Mouse (Mus musculus): ENCODE measurements around the gene Sox15.

The Sox15 gene

DNA sequence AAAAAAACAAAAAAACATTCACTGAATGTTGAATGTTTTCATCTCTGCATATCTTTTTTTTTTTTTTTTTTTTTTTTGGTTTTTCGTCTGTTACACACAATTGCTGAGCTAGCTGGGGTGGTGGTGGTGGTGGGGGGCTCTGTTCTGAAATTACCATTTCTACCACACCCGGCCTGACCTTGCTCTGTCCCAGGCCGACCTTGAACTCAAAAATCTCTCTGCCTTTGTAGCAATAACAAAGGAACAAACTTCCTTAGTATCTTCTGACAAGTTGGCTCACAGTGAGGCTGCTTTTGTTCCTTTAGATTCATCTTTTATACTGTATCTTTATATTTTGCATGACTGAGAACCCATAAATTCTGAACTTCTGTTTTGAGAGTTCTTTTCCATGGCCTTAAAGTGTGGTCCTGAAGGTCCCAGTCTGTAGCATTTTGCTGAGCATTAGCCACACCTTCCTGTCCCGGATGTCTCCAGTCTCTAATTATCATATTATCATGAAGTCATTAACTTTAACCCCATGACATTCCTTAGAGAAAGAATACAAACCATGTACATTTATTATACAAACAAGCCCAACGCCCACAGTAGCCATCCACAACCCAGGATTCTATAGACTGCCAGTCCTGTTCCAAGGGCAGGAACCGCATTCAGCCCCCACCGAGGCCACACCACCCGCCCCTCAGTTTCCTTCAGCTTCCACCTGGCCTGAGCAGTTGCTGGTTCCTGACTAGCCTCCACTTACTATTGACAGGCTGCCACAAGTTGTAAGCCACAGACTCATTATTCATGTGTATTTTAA, 48.9 kb downstream of the Sox15 start:
- DNase-seq, result peak; percentile 26

GRCm38 (mm10) chr11:69704613-69705010, 49.5 kb downstream of the Sox15 start:
- no peak for DNase-seq

All from cerebellum, adult 9-10 months (tissue).